In genomic region chr6:34028933-34029745, GRCm38 (mm10) we compare ENCODE assay signal across 7 mouse cellular contexts. TPM values are rescaled to one million over a fixed set of nuclear protein-coding genes. Genes with fewer than 3 reads are reported as not detected.
DNase-seq lines count a peak whose midpoint lies in the region; ATAC-seq lines count a peak whose summit lies in the region.

TSS of gene Lrguk (plus strand) at chr6:34029448.

- no peaks in the 10 kb centered on the region for H3K27me3 ChIP-seq in limb, embryonic 11.5 days (ENCODE audit: control insufficient read depth, insufficient read depth, low read length)
- H3K27me3 ChIP-seq in midbrain, embryonic 14.5 days (ENCODE audit: control insufficient read depth, insufficient read depth, low read length): no peaks in the 10 kb centered on the region

- ATAC-seq in limb, embryonic 11.5 days (ENCODE audit: insufficient number of reproducible peaks, low FRiP score, low TSS enrichment, low read depth): peak; percentile 92
- ATAC-seq in midbrain, embryonic 14.5 days (ENCODE audit: low FRiP score, low TSS enrichment): peak; percentile 89; the same call in 1 of the 2 replicates

- peak within 1 kb of the TSS; percentile 66 for H3K4me2 ChIP-seq in limb, embryonic 11.5 days (ENCODE audit: low read depth, severe bottlenecking)
- H3K4me2 ChIP-seq in midbrain, embryonic 14.5 days (ENCODE audit: low read length): peak within 1 kb of the TSS; percentile 81

- no peak within 1 kb of the TSS for H3K27ac ChIP-seq in limb, embryonic 11.5 days (replicated peaks; ENCODE audit: low read depth, low read length)
- peak within 1 kb of the TSS; percentile 73 for H3K27ac ChIP-seq in midbrain, embryonic 14.5 days (replicated peaks; ENCODE audit: low read depth, low read length)

- DNase-seq in adrenal gland, adult 8-10 months: peak; percentile 80
- peak; percentile 83 for DNase-seq in embryo, embryonic 11.5 days (ENCODE audit: low read depth, low spot score)
- DNase-seq in heart, adult 11 months: peak; percentile 98
- DNase-seq in kidney, adult 18-20 months: peak; percentile 86
- DNase-seq in limb, embryonic 11.5 days (ENCODE audit: low spot score): peak; percentile 90
- peak; percentile 97 for DNase-seq in midbrain, embryonic 14.5 days
- peak; percentile 72 to 80 for DNase-seq in spleen, adult 18-20 months

- peaks cover 2% of the 10 kb centered on the region; the same call in 1 of the 2 replicates for H3K4me1 ChIP-seq in limb, embryonic 11.5 days (ENCODE audit: control insufficient read depth, insufficient read depth, low read length)
- H3K4me1 ChIP-seq in midbrain, embryonic 14.5 days (ENCODE audit: control insufficient read depth, insufficient read depth, low read length): 0 out of 2 replicates have a peak, but pooled peaks cover 3% of the 10 kb centered on the region

- H3K9ac ChIP-seq in limb, embryonic 11.5 days (ENCODE audit: low read length): peak within 1 kb of the TSS; percentile 58
- peak within 1 kb of the TSS; percentile 52 for H3K9ac ChIP-seq in midbrain, embryonic 14.5 days (replicated peaks; ENCODE audit: low read length)

- WGBS in limb, embryonic 11.5 days: 5% methylated on average over 32 of the region's 32 CpGs
- WGBS in midbrain, embryonic 14.5 days: 3% methylated on average over 32 of the region's 32 CpGs

- no peaks in the 10 kb centered on the region for H3K9me3 ChIP-seq in limb, embryonic 11.5 days (ENCODE audit: control insufficient read depth, low read length)
- no peaks in the 10 kb centered on the region for H3K9me3 ChIP-seq in midbrain, embryonic 14.5 days (ENCODE audit: control insufficient read depth, low read length)

- H3K36me3 ChIP-seq in limb, embryonic 11.5 days (ENCODE audit: control insufficient read depth, insufficient read depth, low read length): no peaks in the 10 kb centered on the region
- H3K36me3 ChIP-seq in midbrain, embryonic 14.5 days (ENCODE audit: control insufficient read depth, insufficient read depth, low read length): no peaks in the 10 kb centered on the region

- H3K4me3 ChIP-seq in limb, embryonic 11.5 days (ENCODE audit: low read depth, low read length): peak within 1 kb of the TSS; percentile 60
- peak within 1 kb of the TSS; percentile 64 for H3K4me3 ChIP-seq in midbrain, embryonic 14.5 days (replicated peaks; ENCODE audit: low read depth, low read length)

RNA-seq across cellular contexts. Expression of gene Lrguk, which starts in this region (rescaled TPM):
- total RNA-seq in adrenal gland, adult 8-10 months (2022): 1 to 10 TPM in 2 of 4 experiments, under 1 TPM in 2; 0.63 to 1.7 (median 1.1) TPM
- polyA plus RNA-seq in limb, embryonic 11.5 days (2014; fragmentation: Nextera tagmentation; extraction: Ambion mirVana): 0.59 and 0.67 TPM in 2 replicates
- polyA plus RNA-seq in midbrain, embryonic 14.5 days (2014; fragmentation: Nextera tagmentation; extraction: Ambion mirVana): 0.51 and 0.83 TPM in 2 replicates

Comparison
In these comparisons a context has a peak if more than half of its experiments do, and no peak if none do; other contexts are left out.
1. Peak in DNase-seq, ATAC-seq, H3K4me3 ChIP-seq, H3K9ac ChIP-seq and H3K4me2 ChIP-seq in limb, embryonic 11.5 days; RNA of the gene not detected or under 1 TPM.
2. Peak in DNase-seq, ATAC-seq, H3K4me3 ChIP-seq, H3K27ac ChIP-seq, H3K9ac ChIP-seq and H3K4me2 ChIP-seq in midbrain, embryonic 14.5 days; RNA of the gene not detected or under 1 TPM.